Mouse (Mus musculus) liver, adult 2 months (tissue): ENCODE measurements around the gene Txnrd3.

Source experiments
- CTCF ChIP-seq: fragments of 200-500 bp; IDR thresholded peaks from 2 replicates; pipeline ENCODE4 v1.5.1; 2011; ENCODE audit warnings: low read depth, low read length, control low read depth
- POLR2A ChIP-seq: fragments of 200-500 bp; IDR thresholded peaks from 2 replicates; pipeline ENCODE4 v1.6.1; 2011; ENCODE audit warnings: low read length, control low read depth; ENCODE audit not compliant: insufficient read depth; ENCODE audit errors: extremely low read depth

- no peak for TF ChIP-seq POLR2A
- no peak for TF ChIP-seq CTCF
Observed at GRCm38 (mm10) chr6:89622647-89623046, 21.1 kb upstream of the Txnrd3 start.
